ENCODE assay signal across 21 mouse cellular contexts in genomic region chr9:64105301-64105700, GRCm38 (mm10). TPM values are rescaled to one million over a fixed set of nuclear protein-coding genes. Genes with fewer than 3 reads are reported as not detected.
A peak's percentile ranks its signal among the peaks of the same experiment; 100 is the strongest.
DNase-seq lines count a peak whose midpoint lies in the region; TF ChIP-seq lines count a peak whose summit lies in the region.
"Had no signal": no experiment of that assay in that cellular context is flagged by ENCODE, and none has a peak within 500 bp of the region (broad histone marks: within the 10 kb centered on the region; RNA-seq: fewer than 3 reads in every experiment).

No protein-coding gene starts in this region.

- H3K36me3 ChIP-seq in heart, adult 2 months (ENCODE audit: control insufficient read depth, insufficient read depth, low read length), result no peaks in the 10 kb centered on the region
- no peaks in the 10 kb centered on the region for H3K36me3 ChIP-seq in CH12.LX (replicated peaks in 1 of 2; ENCODE audit: control insufficient read depth in 1 of 2, insufficient read depth in 1 of 2, low read length in 1 of 2)
- no peaks in the 10 kb centered on the region for H3K36me3 ChIP-seq in macrophage (ENCODE audit: inconsistent target)
- H3K36me3 ChIP-seq: liver, embryonic 15.5 days; neural tube, embryonic 13.5 days; stomach, embryonic 15.5 days had no signal

- no peak overlapping the region for H3K4me3 ChIP-seq in heart, adult 2 months
- H3K4me3 ChIP-seq in CH12.LX (replicated peaks in 1 of 3; ENCODE audit: low read depth in 2 of 3, low read length in 2 of 3, poor library complexity in 1 of 3) (no peak overlapping the region), macrophage (ENCODE audit: inconsistent target) (no peak overlapping the region)
- H3K4me3 ChIP-seq in brown adipose tissue, adult 24 weeks (ENCODE audit: insufficient read depth, low read depth, low read length), result no peak overlapping the region
- H3K4me3 ChIP-seq: liver, embryonic 15.5 days; neural tube, embryonic 13.5 days; stomach, embryonic 15.5 days had no signal

- no peak overlapping the region; the same call in 1 of the 2 replicates for H3K27ac ChIP-seq in heart, adult 2 months
- H3K27ac ChIP-seq in CH12.LX (ENCODE audit: insufficient read depth, low read depth) (no peak overlapping the region), macrophage (peak overlapping the region; percentile 90)
- peak overlapping the region; percentile 54 for H3K27ac ChIP-seq in brown adipose tissue, adult 24 weeks (replicated peaks; ENCODE audit: low read depth, low read length)
- H3K27ac ChIP-seq: hindbrain, postnatal 0 days; liver, embryonic 15.5 days; neural tube, embryonic 13.5 days; stomach, embryonic 15.5 days had no signal

- H3K4me2 ChIP-seq in CH12.LX (ENCODE audit: insufficient read depth, low read depth, poor library complexity, severe bottlenecking), result no peak overlapping the region
- H3K4me2 ChIP-seq: liver, embryonic 15.5 days; neural tube, embryonic 13.5 days; stomach, embryonic 15.5 days had no signal

- dilution Hi-C loops in CH12.LX (cut with MboI; ENCODE audit: extremely low pct_ligation_motif_present, extremely low pct_unique_long_range_greater_than_20kb, low sequenced_read_pairs), result no loop called here

- no peaks in the 10 kb centered on the region for H3K27me3 ChIP-seq in heart, adult 2 months (ENCODE audit: control insufficient read depth, insufficient read depth, low read length)
- no peaks in the 10 kb centered on the region for H3K27me3 ChIP-seq in CH12.LX (replicated peaks)
- H3K27me3 ChIP-seq: liver, embryonic 15.5 days; neural tube, embryonic 13.5 days; stomach, embryonic 15.5 days had no signal

- intact Hi-C loops in heart, adult 2 months (cut with DNase I), result no loop called here
- intact Hi-C loops in left cerebral cortex, postnatal 14 days (cut with DNase I), result no loop called here

- DNase-seq in heart, adult 2 months, result peak; percentile 35 to 40
- DNase-seq in heart, adult 8-10 months (ENCODE audit: low spot score), result no peak
- peak; percentile 39 for DNase-seq in CH12.LX (ENCODE audit: extremely low read depth)
- no peak for DNase-seq in thymus, postnatal 10 days (ENCODE audit: low spot score in 2 of 2)
- no peak for DNase-seq in left cerebral cortex, postnatal 14 days (ENCODE audit: low spot score in 2 of 2)
- no peak for DNase-seq in spleen, adult 18-20 months
- DNase-seq: adrenal gland, adult 8-10 months; cerebellum, adult 11-12 months; kidney, adult 9 months; lung, postnatal 36 days; thymus, postnatal 25 days had no signal

- in situ Hi-C loops in CH12.LX (cut with MboI; ENCODE audit: low pct_ligation_motif_present, low pct_unique_long_range_greater_than_20kb, low sequenced_read_pairs), result no loop called here

- whole genome bisulfite sequencing in heart, adult 2 months, result 44% methylated on average over 6 of the region's 6 CpGs
- 1% methylated on average over 6 of the region's 6 CpGs for WGBS in macrophage (ENCODE audit: missing documents)

- H3K9me3 ChIP-seq in CH12.LX (replicated peaks; ENCODE audit: low read length), result no peaks in the 10 kb centered on the region
- H3K9me3 ChIP-seq: liver, embryonic 15.5 days; neural tube, embryonic 13.5 days; stomach, embryonic 15.5 days had no signal

- no peak for TF ChIP-seq CTCF in heart, adult 2 months (IDR thresholded peaks at IDR 0.05)
- TF ChIP-seq CTCF in CH12.LX (conservative IDR thresholded peaks at IDR 0.05 in 1 of 2, IDR thresholded peaks at IDR 0.05 in 1 of 2; ENCODE audit: low read depth in 2 of 2, low read length in 2 of 2), result no peak

- TF ChIP-seq POLR2A in heart, adult 2 months (IDR thresholded peaks at IDR 0.05; ENCODE audit: insufficient read depth, low read depth, low read length), result no peak
- no peak for TF ChIP-seq POLR2A in CH12.LX (IDR thresholded peaks at IDR 0.05; ENCODE audit: low read depth, low read length)

- no peak overlapping the region for H3K9ac ChIP-seq in heart, adult 2 months (ENCODE audit: low read depth, low read length)
- H3K9ac ChIP-seq in CH12.LX (ENCODE audit: insufficient read depth, low read depth), result no peak overlapping the region
- H3K9ac ChIP-seq: liver, embryonic 15.5 days; neural tube, embryonic 13.5 days; stomach, embryonic 15.5 days had no signal

- TF ChIP-seq EP300 in heart, adult 2 months (IDR thresholded peaks at IDR 0.05; ENCODE audit: insufficient read depth, low read depth, low read length), result no peak
- no peak for TF ChIP-seq EP300 in CH12.LX (IDR thresholded peaks at IDR 0.05; ENCODE audit: low read length)

- peaks cover 1% of the 10 kb centered on the region for H3K4me1 ChIP-seq in heart, adult 2 months (ENCODE audit: control insufficient read depth, insufficient read depth, low read length)
- peaks cover 3 to 14% of the 10 kb centered on the region in 2 experiments; a peak in 3 of 4 replicates for H3K4me1 ChIP-seq in CH12.LX (ENCODE audit: control insufficient read depth in 1 of 2, insufficient read depth in 2 of 2)
- peaks cover 10% of the 10 kb centered on the region for H3K4me1 ChIP-seq in brown adipose tissue, adult 24 weeks (ENCODE audit: control insufficient read depth, insufficient read depth, insufficient read length, low read length)
- H3K4me1 ChIP-seq: liver, embryonic 15.5 days; neural tube, embryonic 13.5 days; stomach, embryonic 15.5 days had no signal

- H3K79me2 ChIP-seq in heart, adult 2 months (replicated peaks; ENCODE audit: control insufficient read depth, insufficient read depth, low read length), result no peaks in the 10 kb centered on the region
- H3K79me2 ChIP-seq in CH12.LX (replicated peaks; ENCODE audit: control insufficient read depth, extremely low read depth, insufficient read depth, poor library complexity, severe bottlenecking) (no peaks in the 10 kb centered on the region), macrophage (ENCODE audit: inconsistent target) (no peaks in the 10 kb centered on the region)

- no peak for TF ChIP-seq RAD21 in CH12.LX (IDR thresholded peaks at IDR 0.05; ENCODE audit: low read depth, low read length)

TF ChIP-seq in CH12.LX, 34 proteins besides CTCF, POLR2A, EP300 and RAD21:
- no peak for TF ChIP-seq MAZ (IDR thresholded peaks at IDR 0.05; ENCODE audit: low read depth, low read length)
- no peak for TF ChIP-seq SMC3 (IDR thresholded peaks at IDR 0.05; ENCODE audit: low read depth, low read length)
- TF ChIP-seq PAX5 (IDR thresholded peaks at IDR 0.05; ENCODE audit: low read length), result no peak
- TF ChIP-seq IRF4 (IDR thresholded peaks at IDR 0.05; ENCODE audit: low read depth, low read length), result no peak
- TF ChIP-seq E2F4 (IDR thresholded peaks at IDR 0.05; ENCODE audit: insufficient replicate concordance, low read depth, low read length), result no peak
- TF ChIP-seq NELFE (IDR thresholded peaks at IDR 0.05; ENCODE audit: low read depth, low read length), result no peak
- TF ChIP-seq MEF2A (IDR thresholded peaks at IDR 0.05; ENCODE audit: borderline replicate concordance, low read depth, low read length), result no peak
- TF ChIP-seq HCFC1 (IDR thresholded peaks at IDR 0.05; ENCODE audit: low read depth, low read length), result no peak
- no peak for TF ChIP-seq USF2 (conservative IDR thresholded peaks at IDR 0.05; ENCODE audit: low read depth, low read length)
- TF ChIP-seq CHD1 (IDR thresholded peaks at IDR 0.05; ENCODE audit: low read depth, low read length), result no peak
- TF ChIP-seq SIN3A (IDR thresholded peaks at IDR 0.05; ENCODE audit: low read length), result no peak
- no peak for TF ChIP-seq KAT2A (IDR thresholded peaks at IDR 0.05; ENCODE audit: insufficient replicate concordance, low read length)
- no peak for TF ChIP-seq ZC3H11A (IDR thresholded peaks at IDR 0.05; ENCODE audit: low read depth, low read length)
- no peak for TF ChIP-seq BHLHE40 (IDR thresholded peaks at IDR 0.05; ENCODE audit: low read depth, low read length)
- TF ChIP-seq MYC (IDR thresholded peaks at IDR 0.05; ENCODE audit: low read depth, low read length), result no peak
- TF ChIP-seq MXI1 (IDR thresholded peaks at IDR 0.05; ENCODE audit: low read depth, low read length), result no peak

RNA-seq across cellular contexts. Expression of gene Lctl, which starts 11.6 kb away (rescaled TPM):
- total RNA-seq in heart, adult 2 months (2021), result not detected
- 0.79 and 1.8 TPM in 2 replicates for polyA plus RNA-seq in heart, adult 2 months (2012; rRNA removed)
- under 1 TPM in 2 of 4 experiments, not detected in 2; 0.68 to 0.75 TPM for total RNA-seq in heart, adult 8-10 months (2022)
- total RNA-seq in CH12.LX (2012; rRNA removed) (0.38 and 0.55 TPM in 2 replicates), CH12.LX (2014; rRNA removed) (not detected in 2 replicates)
- polyA plus RNA-seq in CH12.LX (2012; ENCODE audit: insufficient read length, low read depth) (0.21 TPM in 1 of 2 replicates, not detected in the other), macrophage (2018) (not detected in 3 replicates)
- 57.9 and 76.0 TPM in 2 replicates for polyA plus RNA-seq in brown adipose tissue, adult 24 weeks (2012; ENCODE audit: insufficient read depth, insufficient read length, missing spikeins)
- total RNA-seq in macrophage (2018; cell fraction: chromatin; rRNA removed), result not detected
- not detected for total RNA-seq in macrophage (2018; cell fraction: cytosol; rRNA removed)
- not detected for total RNA-seq in macrophage (2018; cell fraction: nucleus; rRNA removed)
- not detected for total RNA-seq in left cerebral cortex, postnatal 14 days (2021)
- total RNA-seq: hindbrain, postnatal 0 days; layer of hippocampus, adult 18-20 months; left cerebral cortex, postnatal 25 days had no signal
- polyA plus RNA-seq: forebrain, embryonic 16.5 days; hindbrain, postnatal 0 days; liver, embryonic 15.5 days; midbrain, embryonic 16.5 days; neural tube, embryonic 13.5 days; stomach, embryonic 15.5 days had no signal

Comparison
In these comparisons a context has a peak if more than half of its experiments do, and no peak if none do; other contexts are left out.
1. DNase-seq: peak in heart, adult 2 months (2 of 2) and CH12.LX (single experiment); none in heart, adult 8-10 months (single experiment), thymus, postnatal 10 days (0 of 2), left cerebral cortex, postnatal 14 days (0 of 2) and spleen, adult 18-20 months (0 of 2).
2. H3K27ac ChIP-seq: peak in brown adipose tissue, adult 24 weeks (single experiment) and macrophage (single experiment); none in heart, adult 2 months (single experiment) and CH12.LX (single experiment).